Mouse (Mus musculus) kidney, postnatal 0 days (tissue): ENCODE results near the gene Sf3b1. TPM values are rescaled to one million over a fixed set of nuclear protein-coding genes. Genes with fewer than 3 reads are reported as not detected.
"Not testable (repeated sequence)": the region's sequence is repeated elsewhere in the genome, so short reads cannot be mapped to it uniquely, and the experiment has no call there.

Source experiments
- ATAC-seq: fragments of 200-750 bp; cut with Nextera tagmentation; replicated peaks from 2 replicates; pipeline ENCODE4 v1.8.0; 2017; ENCODE audit warnings: low read depth, moderate number of reproducible peaks, moderate TSS enrichment, moderate library complexity; ENCODE audit not compliant: low FRiP score
- DNase-seq: peaks from one replicate; pipeline ENCODE4 v3.0.0-alpha.2; 2016; ENCODE audit warnings: low spot score
- H3K27ac ChIP-seq: fragments of 300-500 bp; sonication (generic); 2 replicates; pipeline ENCODE4 v1.5.1; 2014; ENCODE audit warnings: mild to moderate bottlenecking
- H3K27me3 ChIP-seq: fragments of 300-500 bp; sonication (generic); 2 replicates; pipeline ENCODE4 v1.6.1; 2014; ENCODE audit warnings: low read length, mixed read lengths; ENCODE audit not compliant: insufficient read depth
- H3K36me3 ChIP-seq: fragments of 300-500 bp; sonication (generic); 2 replicates; pipeline ENCODE4 v1.6.1; 2014; ENCODE audit warnings: low read length, mixed read lengths; ENCODE audit not compliant: insufficient read depth
- H3K4me1 ChIP-seq: fragments of 300-500 bp; sonication (generic); replicated peaks from 2 replicates; pipeline ENCODE4 v1.6.1; 2014; ENCODE audit warnings: antibody characterized with exemption, low read length, mixed read lengths; ENCODE audit not compliant: insufficient read depth
- H3K4me2 ChIP-seq: fragments of 300-500 bp; sonication (generic); 2 replicates; pipeline ENCODE4 v1.6.1; 2014; ENCODE audit warnings: mild to moderate bottlenecking, low read length, moderate library complexity, mixed read lengths
- H3K4me3 ChIP-seq: fragments of 300-500 bp; sonication (generic); replicated peaks from 2 replicates; pipeline ENCODE4 v1.5.1; 2014; ENCODE audit warnings: low read depth, low read length
- H3K9ac ChIP-seq: fragments of 300-500 bp; sonication (generic); 2 replicates; pipeline ENCODE4 v1.6.1; 2014; ENCODE audit warnings: low read depth, low read length
- H3K9me3 ChIP-seq: fragments of 300-500 bp; sonication (generic); replicated peaks from 2 replicates; pipeline ENCODE4 v1.6.1; 2016; ENCODE audit warnings: low read length, inconsistent platforms, mixed read lengths
- CTCF ChIP-seq: IDR thresholded peaks from 2 replicates; pipeline ENCODE4 v1.5.1; 2016; ENCODE audit warnings: antibody characterized with exemption, low read depth, mild to moderate bottlenecking, moderate library complexity
- WGBS: fragments of 180-500 bp; shearing (Covaris S2); extraction: QIAGEN DNeasy Blood & Tissue Kit; methylation state at CpG from one replicate; pipeline ENCODE4 v1.1.7; 2014; 5-methylcytosine and 5-hydroxymethylcytosine counted together
- polyA plus RNA-seq: library from polyadenylated mRNA; unstranded; fragments of >200 nt; fragmentation: Nextera tagmentation; extraction: Ambion mirVana; gene quantifications from 2 replicates; pipeline ENCODE4 v1.2.1, GENCODE M21; 2015

Gene Sf3b1
- polyA plus RNA-seq, result 271 and 294 TPM in 2 replicates

DNA sequence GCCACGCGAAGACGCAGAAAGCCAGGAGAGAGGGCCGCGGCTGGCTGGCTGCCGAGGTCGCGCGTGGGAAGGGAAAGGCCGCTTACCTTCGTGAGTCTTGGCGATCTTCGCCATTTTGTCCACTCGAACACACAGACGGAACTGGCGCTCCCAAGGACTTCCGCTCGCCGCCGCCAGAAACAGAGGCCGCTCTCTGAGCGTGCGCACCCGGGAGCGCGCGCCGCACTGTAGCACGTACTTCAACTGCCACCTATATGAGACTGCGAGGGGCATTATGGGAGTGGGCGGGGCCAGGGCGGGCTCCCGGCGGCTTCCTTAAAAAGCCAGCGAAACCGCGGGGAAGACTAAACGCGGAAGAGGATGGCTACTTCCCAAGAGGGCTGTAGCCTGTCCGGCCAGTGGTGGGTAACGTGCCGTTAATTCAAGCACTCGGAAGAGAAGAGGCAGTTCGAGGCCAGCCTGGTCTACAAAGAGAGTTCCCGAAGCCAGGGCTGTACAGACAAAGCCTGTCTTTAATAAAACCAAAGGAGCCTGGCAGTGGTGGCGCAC lies at the start of gene Sf3b1:
Gene Sf3b1 (minus strand): TSS at position 229 of the 549 bp plus-strand sequence.
- peak within 1 kb of the TSS; percentile 99 for H3K9ac ChIP-seq
- no peaks in the 10 kb centered on the region for H3K27me3 ChIP-seq
- ATAC-seq (peak; percentile 99), DNase-seq (peak; percentile 99)
- no peaks in the 10 kb centered on the region for H3K36me3 ChIP-seq
- H3K4me2 ChIP-seq, result peak within 1 kb of the TSS; percentile 75
- H3K9me3 ChIP-seq, result no peaks in the 10 kb centered on the region
- WGBS, result 1% methylated on average over 46 of the region's 46 CpGs
- H3K4me3 ChIP-seq, result peak within 1 kb of the TSS; percentile 99
- H3K4me1 ChIP-seq, result no peaks in the 10 kb centered on the region
- peak within 1 kb of the TSS; percentile 97 for H3K27ac ChIP-seq
- no peak for TF ChIP-seq CTCF

DNA sequence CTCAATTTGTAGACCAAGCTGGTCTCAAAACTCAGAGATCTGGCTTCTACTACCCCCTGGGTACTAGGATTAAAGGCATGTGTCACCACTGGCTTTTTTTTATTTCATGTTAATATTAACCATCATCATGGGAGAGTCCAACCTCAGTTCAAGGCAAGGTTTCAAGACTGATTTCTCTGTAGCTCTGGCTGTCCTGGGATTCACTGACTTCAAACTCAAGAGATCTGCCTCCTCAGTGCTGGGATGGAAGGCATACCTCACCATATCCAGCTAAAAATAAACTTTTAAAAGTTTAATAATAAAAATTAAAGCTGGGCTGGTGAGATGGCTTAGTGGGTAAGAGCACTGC lies 49.1 kb upstream of the Sf3b1 start:
- Histone ChIP-seq H3K4me2 (no peak overlapping the region), H3K9ac (no peak overlapping the region), H3K36me3 (peaks cover 26% of the 10 kb centered on the region; the same call in 1 of the 2 replicates), H3K27me3 (no peaks in the 10 kb centered on the region), H3K9me3 (no peaks in the 10 kb centered on the region), H3K4me1 (no peaks in the 10 kb centered on the region), H3K27ac (no peak overlapping the region), H3K4me3 (no peak overlapping the region)
- DNase-seq, result no peak
- TF ChIP-seq CTCF, result no peak
- ATAC-seq, result no peak

DNA sequence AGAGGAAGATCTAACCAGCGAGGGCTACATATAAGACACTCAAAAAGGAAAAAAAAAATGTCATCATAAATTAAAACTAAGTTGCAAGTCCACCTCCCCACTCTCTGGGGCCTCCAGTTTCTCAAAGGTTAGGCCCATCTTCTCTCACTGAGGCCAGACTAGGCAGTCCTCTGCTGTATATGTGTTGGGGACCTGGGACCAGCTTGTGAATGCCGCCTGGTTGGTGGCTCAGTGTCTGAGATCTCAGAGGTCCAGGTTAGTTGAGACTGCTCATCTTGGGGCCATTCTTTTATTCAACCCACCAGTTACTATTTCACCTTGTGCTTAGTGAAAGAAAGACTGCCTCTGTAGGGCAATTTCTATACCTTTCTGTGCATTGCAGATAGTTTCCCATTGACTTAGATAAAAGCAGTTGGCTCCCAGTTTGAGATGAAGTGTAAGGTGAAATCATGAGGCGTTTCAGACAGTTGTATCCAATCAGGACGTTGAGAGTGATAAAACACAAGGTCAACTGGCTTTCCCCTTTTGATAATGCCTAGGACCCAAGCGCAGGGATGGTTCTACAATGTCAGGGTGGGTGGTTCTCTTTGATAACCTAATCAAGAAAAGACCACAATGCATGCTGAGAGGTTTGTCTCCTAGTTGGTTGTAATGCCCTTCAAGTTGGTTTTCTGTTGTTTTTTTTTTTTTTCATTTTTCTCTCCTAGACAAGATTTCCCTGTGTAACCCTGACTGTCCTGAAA lies 48.5 kb upstream of the Sf3b1 start:
- H3K9ac ChIP-seq, result no peak overlapping the region
- TF ChIP-seq CTCF, result no peak
- H3K4me2 ChIP-seq, result no peak overlapping the region
- no peak for DNase-seq
- H3K4me3 ChIP-seq, result no peak overlapping the region
- H3K36me3 ChIP-seq, result peaks cover 26% of the 10 kb centered on the region; the same call in 1 of the 2 replicates
- 69% methylated on average over 5 of the region's 5 CpGs for WGBS
- H3K27ac ChIP-seq, result no peak overlapping the region
- H3K27me3 ChIP-seq, result no peaks in the 10 kb centered on the region
- H3K4me1 ChIP-seq, result no peaks in the 10 kb centered on the region
- H3K9me3 ChIP-seq, result no peaks in the 10 kb centered on the region
- ATAC-seq, result no peak

DNA sequence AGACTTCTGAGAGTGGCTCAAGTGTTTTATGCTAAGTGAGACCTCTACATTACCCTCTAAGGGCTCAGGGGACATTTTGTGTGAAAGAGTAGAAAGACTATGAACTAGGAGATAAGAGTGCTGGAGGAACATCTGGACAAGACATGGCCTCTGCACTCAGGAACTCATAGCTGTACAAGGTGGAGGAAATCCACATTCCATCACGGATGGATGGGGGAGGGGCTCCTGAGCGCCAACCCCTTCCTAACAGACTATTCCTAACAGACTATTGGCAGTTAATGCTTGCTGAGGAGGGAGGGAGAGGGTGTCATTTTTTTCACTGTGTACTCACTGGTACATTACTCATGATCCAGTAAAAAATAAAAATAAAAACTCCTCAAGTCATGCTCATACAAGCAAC lies 47.5 kb upstream of the Sf3b1 start:
- WGBS, result 37% methylated on average over 2 of the region's 2 CpGs
- DNase-seq, result no peak

DNA sequence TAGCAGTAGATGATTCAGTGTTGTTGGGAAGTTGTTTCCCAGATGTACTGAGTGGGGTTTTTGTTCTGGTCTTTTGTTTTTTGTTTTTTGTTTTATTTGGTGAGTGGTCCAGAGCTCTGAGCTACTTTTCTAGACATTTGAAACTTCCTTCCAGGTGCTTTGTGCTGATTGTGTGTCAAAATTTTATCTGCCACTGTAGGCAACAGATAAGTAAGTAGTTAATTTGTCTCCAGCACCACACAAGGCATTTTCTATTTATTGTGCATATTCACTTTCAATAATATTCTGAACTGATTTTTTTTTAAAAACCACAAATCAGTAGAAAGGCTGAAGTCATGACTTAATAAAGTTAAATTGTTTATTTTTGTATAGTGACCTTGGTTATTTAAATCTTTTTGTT lies 45.0 kb upstream of the Sf3b1 start:
- not testable (repeated sequence) for ATAC-seq, H3K9ac ChIP-seq, H3K27me3 ChIP-seq, H3K4me2 ChIP-seq, H3K4me1 ChIP-seq, DNase-seq, H3K4me3 ChIP-seq, H3K27ac ChIP-seq, H3K9me3 ChIP-seq
- peaks cover 20% of the 10 kb centered on the region; the same call in 1 of the 2 replicates for H3K36me3 ChIP-seq

More for the DNA sequence above, 47.5 kb upstream of the Sf3b1 start:
- no peak overlapping the region for H3K4me2 ChIP-seq
- H3K4me3 ChIP-seq, result no peak overlapping the region
- H3K9ac ChIP-seq, result no peak overlapping the region
- no peak for ATAC-seq
- H3K36me3 ChIP-seq, result peaks cover 24% of the 10 kb centered on the region; the same call in 1 of the 2 replicates
- H3K9me3 ChIP-seq, result no peaks in the 10 kb centered on the region
- no peaks in the 10 kb centered on the region for H3K27me3 ChIP-seq
- no peak for TF ChIP-seq CTCF
- H3K4me1 ChIP-seq, result no peaks in the 10 kb centered on the region
- H3K27ac ChIP-seq, result no peak overlapping the region

DNA sequence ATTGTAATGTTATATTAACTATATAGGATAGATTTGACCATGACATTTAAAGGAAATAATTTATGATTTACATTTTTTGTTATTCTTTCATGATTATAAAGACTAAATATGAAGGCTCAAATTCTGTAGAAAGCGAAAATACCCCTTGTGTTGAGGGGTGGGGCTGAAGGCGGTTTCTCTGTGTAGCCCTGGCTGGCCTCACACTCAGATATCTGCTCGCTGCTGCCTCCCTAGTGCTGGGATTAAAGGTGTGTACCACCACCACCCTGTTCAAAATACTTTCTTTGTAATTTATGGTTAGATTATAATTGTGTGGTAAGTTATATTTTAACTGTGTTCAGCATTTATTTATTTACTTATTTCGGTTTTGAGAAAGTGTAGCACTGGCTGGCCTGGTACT lies 34.5 kb upstream of the Sf3b1 start:
- H3K9ac ChIP-seq, result no peak overlapping the region
- DNase-seq (no peak), ATAC-seq (no peak)
- WGBS, result 91% methylated on average over 4 of the region's 4 CpGs
- no peaks in the 10 kb centered on the region for H3K4me1 ChIP-seq
- no peak overlapping the region for H3K27ac ChIP-seq
- H3K4me2 ChIP-seq, result no peak overlapping the region
- TF ChIP-seq CTCF, result no peak
- H3K36me3 ChIP-seq, result peaks cover 25% of the 10 kb centered on the region; the same call in 1 of the 2 replicates
- H3K27me3 ChIP-seq, result no peaks in the 10 kb centered on the region
- no peaks in the 10 kb centered on the region for H3K9me3 ChIP-seq
- no peak overlapping the region for H3K4me3 ChIP-seq
